Mouse (Mus musculus) frontal cortex, adult 2 months (tissue): ENCODE measurements around the gene Trafd1. TPM values are rescaled to one million over a fixed set of nuclear protein-coding genes. Genes with fewer than 3 reads are reported as not detected.
"Not testable (repeated sequence)": the region's sequence is repeated elsewhere in the genome, so short reads cannot be mapped to it uniquely, and the experiment has no call there.

Source experiments
- DNase-seq, 2 experiments: peaks; one replicate each; pipeline ENCODE4 v3.0.0; 2022; ENCODE audit warnings: low spot score in 1 of 2; ENCODE audit errors: extremely low spot score in 1 of 2
- polyA plus RNA-seq: library from polyadenylated mRNA; depleted of rRNA; stranded (reverse); fragments of >200 nt; gene quantifications from 2 replicates; pipeline ENCODE4 v1.2.3, GENCODE M21; 2012; rRNA removed

Trafd1 gene
- polyA plus RNA-seq, 1 experiment: 173 TPM

DNA sequence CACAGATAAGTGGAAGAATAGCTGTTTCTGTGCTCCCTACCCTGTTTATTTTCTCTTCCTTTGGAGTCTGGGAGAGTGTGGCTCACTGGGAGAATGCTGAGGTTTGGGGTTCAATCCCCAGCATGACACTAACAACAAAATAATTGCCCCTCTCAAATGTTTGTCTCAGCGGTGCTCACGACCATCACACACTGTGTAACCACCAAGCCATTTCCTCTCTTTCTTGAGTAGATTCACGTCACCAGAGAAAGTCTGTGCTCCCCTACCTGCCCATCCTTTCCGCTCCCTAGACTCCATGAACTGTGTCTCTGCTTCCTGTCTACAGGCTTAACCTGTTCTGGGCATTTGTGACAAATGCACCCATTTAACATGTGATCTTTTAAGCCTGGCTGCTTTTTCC lies 50.0 kb downstream of the Trafd1 start:
- DNase-seq: no peak

DNA sequence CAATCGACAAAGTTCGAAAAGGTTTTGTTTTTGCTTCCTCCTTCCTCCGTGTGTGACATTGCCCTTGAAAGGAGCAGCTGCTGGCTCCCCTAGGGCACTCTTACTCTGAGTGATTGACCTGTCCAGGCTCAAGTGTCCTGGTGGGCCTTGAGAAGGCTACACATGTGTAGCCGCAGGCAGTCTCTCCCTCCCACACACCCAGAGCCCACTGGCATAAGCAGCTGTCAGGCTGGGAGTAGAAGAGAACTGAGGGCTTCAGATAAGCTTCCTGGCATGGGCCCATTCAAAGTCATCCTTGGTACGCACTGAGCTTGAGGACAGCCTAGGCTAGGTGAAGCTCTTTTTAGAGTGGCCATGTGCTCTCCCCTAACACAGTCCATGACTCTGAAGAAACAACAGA lies 51.0 kb downstream of the Trafd1 start:
- no peak for DNase-seq

DNA sequence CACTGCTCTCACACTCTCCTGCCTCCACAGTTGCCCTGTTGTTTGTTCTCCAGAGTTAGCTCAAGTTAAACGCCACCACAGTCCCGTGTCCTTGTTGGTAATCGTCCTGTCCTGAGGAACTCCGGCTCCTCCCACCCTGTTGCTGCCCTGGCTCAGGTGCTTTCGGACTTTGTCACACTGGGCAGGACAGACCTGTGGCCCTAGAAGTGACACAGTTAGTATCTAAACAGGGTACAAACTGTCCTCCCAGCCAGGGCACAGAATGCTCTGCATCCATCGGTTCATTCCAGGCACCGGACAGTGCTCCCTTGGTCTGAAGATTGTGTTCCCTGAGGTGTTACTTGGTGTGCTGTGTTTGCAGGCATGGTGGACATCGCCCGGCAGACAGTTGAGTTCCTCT lies 51.5 kb downstream of the Trafd1 start:
- DNase-seq: no peak

DNA sequence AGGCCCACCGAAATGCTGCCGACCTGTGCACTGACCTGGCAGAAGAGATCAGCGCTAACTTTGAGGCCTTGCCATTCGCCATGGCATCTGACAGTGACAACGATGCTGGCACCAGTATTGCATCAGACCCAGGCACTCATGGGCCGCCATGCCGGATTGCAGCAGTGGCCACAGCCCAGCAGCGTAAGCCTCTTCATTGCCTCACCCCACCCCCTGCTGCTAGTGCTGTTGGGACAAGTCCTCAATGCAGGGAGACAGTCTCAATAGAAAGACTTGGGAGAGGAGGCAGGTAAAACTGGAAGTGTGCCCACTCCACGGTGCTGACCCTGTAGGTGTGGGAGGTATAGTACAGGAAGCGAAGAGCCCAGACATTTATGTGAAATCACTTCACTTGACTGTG lies 53.7 kb downstream of the Trafd1 start:
- DNase-seq: no peak

DNA sequence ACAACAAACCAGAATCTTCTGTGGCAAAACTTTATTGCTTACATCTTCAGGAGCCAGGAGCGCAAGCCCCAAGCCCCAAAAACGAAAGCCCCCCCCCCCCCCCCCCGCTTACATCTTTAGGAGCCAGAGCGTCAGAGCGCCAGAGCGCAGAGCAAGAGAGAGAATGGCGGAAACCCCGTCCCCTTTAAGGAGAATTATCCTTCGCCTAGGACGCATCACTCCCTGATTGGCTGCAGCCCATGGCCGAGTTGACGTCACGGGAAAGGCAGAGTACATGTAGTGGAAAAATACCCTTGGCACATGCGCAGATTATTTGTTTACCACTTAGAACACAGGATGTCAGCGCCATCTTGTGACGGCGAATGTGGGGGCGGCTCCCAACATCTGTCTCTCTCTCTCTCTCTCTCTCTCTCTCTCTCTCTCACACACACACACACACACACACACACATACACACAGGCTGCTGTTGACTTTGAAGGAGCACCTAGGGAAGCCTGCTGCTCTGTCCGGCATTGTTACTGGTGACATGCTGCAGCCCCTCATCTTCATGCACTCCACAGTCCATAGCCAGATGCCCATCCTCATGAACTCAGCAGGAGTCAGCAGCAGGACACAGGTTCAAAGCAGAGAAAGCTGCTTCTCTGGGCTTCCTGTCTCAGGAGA lies 55.1 kb downstream of the Trafd1 start:
- not testable (repeated sequence) for DNase-seq

DNA sequence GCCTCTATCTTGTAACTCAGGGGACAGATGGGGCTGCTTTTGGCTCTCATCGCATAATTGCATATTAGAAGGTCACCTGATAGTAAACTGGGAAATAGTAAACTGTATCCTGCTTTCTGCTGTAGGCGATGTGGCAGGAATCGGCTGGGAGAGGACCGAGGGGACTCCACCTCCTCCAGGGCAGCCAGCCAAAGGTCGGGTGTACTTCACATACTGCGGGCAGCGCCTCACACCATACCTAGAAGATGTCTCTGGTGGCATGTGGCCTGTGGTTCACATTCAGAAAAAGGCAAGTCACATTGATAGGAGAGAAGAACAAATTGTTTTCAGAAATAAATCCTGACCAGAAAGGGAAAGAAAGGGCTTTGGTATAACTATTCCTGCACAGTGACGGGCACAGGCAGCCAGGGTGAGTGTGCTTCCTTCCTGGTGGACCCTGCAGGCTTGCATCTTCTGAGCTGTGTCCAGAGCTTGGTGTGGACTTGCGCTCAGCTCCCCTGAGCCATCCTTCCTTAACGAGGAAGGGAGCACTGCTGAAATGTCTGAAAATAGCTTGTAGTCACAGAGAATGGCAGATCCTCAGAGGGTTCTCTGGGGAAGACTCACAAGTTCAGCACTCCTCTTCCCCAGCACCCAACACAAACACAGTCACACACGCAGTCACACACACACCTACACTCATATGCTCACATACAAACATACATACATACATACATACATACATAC lies 55.9 kb downstream of the Trafd1 start:
- DNase-seq: peak in 1 of 2 experiments; percentile 48

DNA sequence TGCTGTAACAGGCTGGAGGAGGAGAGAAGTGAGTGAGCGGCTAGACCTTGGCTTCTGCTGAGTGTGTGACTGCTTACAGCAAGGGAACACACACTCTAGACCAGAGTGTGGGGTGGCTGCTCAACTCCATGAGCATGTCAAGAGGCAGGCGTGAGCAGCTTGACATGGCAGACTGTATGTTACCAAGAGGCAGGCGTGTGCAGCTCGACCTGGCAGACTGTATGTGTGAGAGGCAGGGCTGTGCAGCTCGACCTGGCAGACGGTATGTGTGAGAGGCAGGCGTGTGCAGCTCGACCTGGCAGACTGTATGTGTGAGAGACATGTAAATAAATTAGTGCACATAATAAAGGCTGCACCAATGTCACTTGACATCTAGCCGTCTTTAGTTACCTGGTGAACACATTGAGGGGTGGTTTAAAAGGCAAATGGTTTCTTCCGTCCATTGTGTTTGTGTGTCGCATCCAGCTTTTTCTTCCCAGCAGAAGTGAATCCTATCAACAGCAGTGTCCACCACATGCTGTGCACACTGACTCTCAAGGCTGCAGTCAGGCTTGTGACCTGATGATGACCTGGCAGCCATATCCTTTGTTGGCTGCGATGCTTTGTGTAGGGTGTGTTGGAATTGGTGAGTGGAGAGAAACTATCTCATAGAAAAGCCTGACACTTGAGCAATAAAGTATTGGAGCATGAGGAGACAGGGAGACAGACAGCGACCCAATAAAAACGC lies 59.2 kb downstream of the Trafd1 start:
- no peak for DNase-seq

Other genes starting within 250 kb of the Trafd1 start
- gene Ptpn11, start 194.2 kb downstream of the Trafd1 start, polyA plus RNA-seq: 63.8 and 64.8 TPM in 2 replicates
- gene Rpl6, start 181.2 kb downstream of the Trafd1 start, polyA plus RNA-seq: 384 and 411 TPM in 2 replicates
- gene Hectd4, start 165.4 kb downstream of the Trafd1 start, polyA plus RNA-seq: 70.9 and 77.4 TPM in 2 replicates
- gene Naa25, start 12.3 kb upstream of the Trafd1 start, polyA plus RNA-seq: 21.6 and 25.5 TPM in 2 replicates
- 6.9 and 9.2 TPM in 2 replicates for gene Tmem116, start 66.3 kb upstream of the Trafd1 start, polyA plus RNA-seq
- 93.6 and 116 TPM in 2 replicates for gene Erp29, start 66.9 kb upstream of the Trafd1 start, polyA plus RNA-seq
- 0.04 TPM in 1 of 2 replicates, not detected in the other for gene Adam1b, start 117.8 kb upstream of the Trafd1 start, polyA plus RNA-seq
- 23.8 and 24.2 TPM in 2 replicates for gene Adam1a, start 159.8 kb upstream of the Trafd1 start, polyA plus RNA-seq
- gene Gm42878, start 159.8 kb upstream of the Trafd1 start, polyA plus RNA-seq: 0.42 and 0.48 TPM in 2 replicates
- gene Mapkapk5, start 160.3 kb upstream of the Trafd1 start, polyA plus RNA-seq: 107 and 118 TPM in 2 replicates
- gene Aldh2, start 208.2 kb upstream of the Trafd1 start, polyA plus RNA-seq: 199 and 205 TPM in 2 replicates
- gene Acad12, start 233.3 kb upstream of the Trafd1 start, polyA plus RNA-seq: 4.0 and 4.7 TPM in 2 replicates